Mouse (Mus musculus) spleen, adult 2 months (tissue): ENCODE measurements around the gene Akap10.

Experiments used
- CTCF ChIP-seq: fragments of 200-500 bp; IDR thresholded peaks from 2 replicates; pipeline ENCODE4 v1.5.1; 2011; ENCODE audit warnings: mild to moderate bottlenecking, inconsistent platforms; ENCODE audit not compliant: insufficient read depth, insufficient read length, insufficient replicate concordance; ENCODE audit errors: extremely low read depth
- POLR2A ChIP-seq: fragments of 200-500 bp; IDR thresholded peaks from 2 replicates; pipeline ENCODE4 v1.6.1; 2011; ENCODE audit warnings: low read depth, low read length, inconsistent platforms

DNA sequence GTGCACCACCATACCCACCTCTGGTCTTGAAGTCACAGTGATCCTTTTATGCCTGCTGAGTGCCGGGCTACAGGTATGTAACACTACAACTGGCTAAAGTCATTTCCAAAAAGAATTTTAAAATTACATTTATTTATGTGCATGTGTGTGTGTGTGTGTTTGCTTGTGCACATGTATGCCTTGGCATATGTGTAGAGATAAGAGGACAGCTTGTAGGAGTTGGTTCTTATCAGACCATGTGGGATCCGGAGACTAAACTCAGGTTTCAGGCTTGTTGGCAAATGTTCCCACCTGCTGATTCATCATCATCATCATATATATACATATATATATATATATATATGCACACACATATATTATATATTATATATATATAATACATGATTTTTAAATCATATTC lies 38.8 kb upstream of the Akap10 start:
- TF ChIP-seq CTCF, result no peak
- TF ChIP-seq POLR2A, result no peak
